Mouse (Mus musculus) C2C12 (cell line): ENCODE measurements around the gene Pkn3. TPM values are rescaled to one million over a fixed set of nuclear protein-coding genes. Genes with fewer than 3 reads are reported as not detected.
"Not testable (repeated sequence)": the region's sequence is repeated elsewhere in the genome, so short reads cannot be mapped to it uniquely, and the experiment has no call there.

Source experiments
- H3K27me3 ChIP-seq: one replicate; pipeline ENCODE4 v1.6.1; 2011; ENCODE audit not compliant: control insufficient read depth, insufficient read depth, insufficient read length
- H3K36me3 ChIP-seq: one replicate; pipeline ENCODE4 v1.6.1; 2011; ENCODE audit not compliant: control insufficient read depth, insufficient read depth
- H3K4me3 ChIP-seq: one replicate; pipeline ENCODE4 v1.5.1; 2011; ENCODE audit warnings: mild to moderate bottlenecking, control low read depth; ENCODE audit not compliant: poor library complexity, insufficient read depth, severe bottlenecking
- H3K79me2 ChIP-seq: one replicate; pipeline ENCODE4 v1.6.1; 2011; ENCODE audit not compliant: control insufficient read depth, insufficient read depth
- H3K79me3 ChIP-seq: one replicate; pipeline ENCODE4 v1.6.1; 2011; ENCODE audit warnings: low read depth, control low read depth
- H3ac ChIP-seq: one replicate; pipeline ENCODE3; 2011; ENCODE audit warnings: low read depth; ENCODE audit not compliant: control insufficient read depth, insufficient read length
- CEBPB ChIP-seq: IDR thresholded peaks from one replicate; pipeline ENCODE4 v1.6.1; 2011; ENCODE audit warnings: low read depth, mild to moderate bottlenecking, control low read depth, moderate library complexity
- CTCF ChIP-seq: IDR thresholded peaks from one replicate; pipeline ENCODE4 v1.5.1; 2011; ENCODE audit not compliant: control insufficient read depth, insufficient read depth, insufficient read length
- FOSL1 ChIP-seq: IDR thresholded peaks from one replicate; pipeline ENCODE4 v1.8.0; 2011; ENCODE audit warnings: mild to moderate bottlenecking, low read length; ENCODE audit not compliant: poor library complexity, insufficient read depth, severe bottlenecking
- MAX ChIP-seq: IDR thresholded peaks from one replicate; pipeline ENCODE4 v1.6.1; 2011; ENCODE audit warnings: mild to moderate bottlenecking, control low read depth
- MYOD1 ChIP-seq: IDR thresholded peaks from one replicate; pipeline ENCODE4 v1.6.1; 2011; ENCODE audit warnings: low read depth; ENCODE audit not compliant: control insufficient read depth, insufficient read length
- MYOG ChIP-seq: IDR thresholded peaks from one replicate; pipeline ENCODE4 v1.6.1; 2011; ENCODE audit not compliant: control insufficient read depth, insufficient read length; ENCODE audit errors: extremely low read depth
- USF1 ChIP-seq: IDR thresholded peaks from one replicate; pipeline ENCODE4 v1.6.1; 2011; ENCODE audit warnings: low read depth, mild to moderate bottlenecking, control low read depth, moderate library complexity
- polyA plus RNA-seq: library from polyadenylated mRNA; unstranded; fragments of >200 nt; fragmentation: generic; extraction: Trizol; gene quantifications from one replicate; pipeline ENCODE4 v1.2.1, GENCODE M21; 2012; ENCODE audit warnings: missing spikeins

The Pkn3 gene
- polyA plus RNA-seq, 1 experiment, result 5.5 TPM

DNA sequence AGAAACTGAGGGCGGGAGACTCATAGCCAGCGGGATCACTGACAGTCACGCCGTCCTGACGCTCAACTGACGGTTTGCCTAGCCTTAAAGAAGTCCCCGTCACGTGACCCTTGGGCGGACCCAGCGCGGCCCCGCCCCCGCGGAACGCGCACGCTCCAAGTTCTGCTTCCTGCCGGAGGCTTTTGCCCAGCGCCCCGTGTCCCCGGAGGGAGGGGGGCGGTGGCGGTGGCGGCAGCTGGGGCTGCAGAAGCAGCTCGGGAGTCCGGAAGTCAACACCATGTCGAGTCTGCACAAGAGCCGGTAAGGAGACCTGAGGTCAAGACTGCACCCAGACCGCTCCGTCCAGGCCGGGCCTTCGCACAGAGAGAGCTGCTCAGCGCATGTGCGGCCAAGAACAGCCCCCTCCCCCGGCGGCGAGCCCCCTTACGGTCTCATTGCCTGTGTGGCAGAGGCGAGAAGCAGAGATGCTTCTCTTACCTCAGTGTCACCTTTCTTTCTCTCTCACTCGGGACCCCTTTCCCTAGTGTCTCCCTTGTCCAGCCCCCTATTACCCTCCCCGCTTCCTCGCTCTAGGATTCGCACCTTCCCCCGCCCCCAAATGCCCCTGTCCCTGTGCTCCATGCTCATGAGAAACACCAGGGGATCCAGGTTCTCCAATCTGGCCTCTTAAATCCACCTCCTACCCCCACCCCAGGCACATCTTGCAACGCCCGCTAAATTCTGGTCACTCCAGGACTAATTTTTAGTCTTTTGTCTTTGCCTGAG lies 56.3 kb downstream of the Pkn3 start, which contains the start of gene Tbc1d13:
Gene Tbc1d13 (plus strand): TSS at position 134 of the 765 bp plus-strand sequence.
- Histone ChIP-seq H3K4me3 (peak within 1 kb of the TSS; percentile 92), H3K79me3 (peaks cover 4% of the 10 kb centered on the region), H3ac (peak within 1 kb of the TSS; percentile 95), H3K27me3 (no peaks in the 10 kb centered on the region), H3K36me3 (peaks cover 20% of the 10 kb centered on the region), H3K79me2 (peaks cover 36% of the 10 kb centered on the region)
- TF ChIP-seq CEBPB (no peak), FOSL1 (no peak), USF1 (peak; percentile 100), MYOG (no peak), CTCF (no peak), MYOD1 (no peak), MAX (peak; percentile 85)

DNA sequence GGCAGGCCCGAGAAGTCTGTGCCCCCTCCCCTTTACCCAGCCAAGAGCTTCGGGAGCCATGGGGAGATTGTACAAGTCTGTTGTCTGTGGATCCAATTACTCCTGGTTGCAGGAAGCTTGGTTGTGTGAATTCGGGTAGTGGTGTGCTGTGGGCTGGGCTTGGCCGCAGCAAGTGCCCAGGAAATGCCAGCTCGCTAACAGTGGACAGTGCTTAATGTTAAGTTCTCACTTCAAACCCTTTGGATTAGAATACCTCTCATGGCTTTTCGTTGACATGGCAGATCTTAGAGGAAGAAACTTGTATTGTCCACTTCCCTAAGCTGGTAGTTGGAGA lies 56.9 kb downstream of the Pkn3 start:
- peaks cover 20% of the 10 kb centered on the region for H3K36me3 ChIP-seq
- no peak for TF ChIP-seq MYOG
- no peak for TF ChIP-seq USF1
- TF ChIP-seq FOSL1, result no peak
- TF ChIP-seq MYOD1, result no peak
- TF ChIP-seq CEBPB, result no peak
- no peak for TF ChIP-seq CTCF
- TF ChIP-seq MAX, result no peak
- no peaks in the 10 kb centered on the region for H3K27me3 ChIP-seq
- peaks cover 4% of the 10 kb centered on the region for H3K79me3 ChIP-seq
- H3ac ChIP-seq, result peak overlapping the region; percentile 95
- peaks cover 36% of the 10 kb centered on the region for H3K79me2 ChIP-seq
- H3K4me3 ChIP-seq, result peak overlapping the region; percentile 92

DNA sequence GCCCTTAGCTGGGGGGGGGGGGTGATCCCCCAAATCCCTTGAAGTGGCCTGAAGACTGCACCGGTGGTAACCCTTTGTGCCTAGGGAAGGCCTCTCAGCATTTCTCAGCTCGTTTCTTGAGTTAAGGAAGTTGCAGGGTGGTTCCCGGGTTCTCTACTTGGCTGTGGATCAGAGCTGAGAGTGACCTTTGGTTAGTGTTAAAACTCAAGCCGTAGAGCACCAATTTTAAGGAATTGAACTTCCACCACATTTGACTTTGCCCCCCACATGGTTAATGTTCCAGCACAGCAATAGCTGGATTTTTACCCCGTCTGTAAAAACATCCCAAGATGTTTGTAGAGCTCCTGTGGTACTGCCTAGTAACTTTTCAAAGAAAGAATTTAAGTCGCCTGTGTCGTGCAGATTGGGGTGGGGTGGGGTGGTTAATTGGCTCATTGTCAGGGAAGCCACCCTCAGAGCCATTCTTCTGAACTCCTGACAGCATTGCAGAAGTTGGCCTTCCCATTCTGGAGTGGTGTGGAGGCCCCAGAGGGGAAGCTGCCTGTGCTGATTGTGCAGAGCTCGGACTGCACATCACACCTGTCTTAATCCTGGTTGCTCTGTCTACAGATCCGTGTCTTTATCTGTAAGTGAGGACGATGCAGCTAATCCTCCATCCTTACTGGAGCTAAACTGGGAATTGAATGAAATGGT lies 57.6 kb downstream of the Pkn3 start:
- no peaks in the 10 kb centered on the region for H3K27me3 ChIP-seq
- peaks cover 4% of the 10 kb centered on the region for H3K79me3 ChIP-seq
- TF ChIP-seq MYOG (no peak), CTCF (no peak), MAX (no peak), FOSL1 (no peak), USF1 (no peak), MYOD1 (no peak), CEBPB (no peak)
- H3K36me3 ChIP-seq, result peaks cover 22% of the 10 kb centered on the region
- peaks cover 36% of the 10 kb centered on the region for H3K79me2 ChIP-seq
- H3ac ChIP-seq, result no peak overlapping the region
- peak overlapping the region; percentile 92 for H3K4me3 ChIP-seq

DNA sequence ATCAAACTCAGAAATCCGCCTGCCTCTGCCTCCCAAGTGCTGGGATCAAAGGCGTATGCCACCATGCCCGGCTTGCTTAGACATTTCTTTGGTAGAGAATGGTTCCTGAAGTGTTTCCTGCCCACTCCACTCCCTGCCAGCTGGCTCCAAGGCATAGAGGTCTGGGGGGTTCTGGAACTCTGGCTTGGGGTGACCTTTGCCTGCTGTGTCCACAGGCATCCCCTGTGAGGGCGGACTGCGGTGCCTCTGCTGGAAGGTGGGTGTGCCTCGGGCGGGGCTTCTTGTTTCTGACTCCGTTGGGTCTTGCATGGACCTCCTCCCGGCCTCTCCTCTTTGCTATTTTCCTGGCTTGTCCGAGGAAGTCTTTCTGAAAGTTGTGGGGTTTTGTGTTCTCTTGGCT lies 59.0 kb downstream of the Pkn3 start:
- Histone ChIP-seq H3K79me2 (peaks cover 36% of the 10 kb centered on the region), H3ac (no peak overlapping the region), H3K4me3 (no peak overlapping the region), H3K27me3 (no peaks in the 10 kb centered on the region), H3K36me3 (peaks cover 36% of the 10 kb centered on the region), H3K79me3 (peaks cover 4% of the 10 kb centered on the region)
- TF ChIP-seq CTCF (no peak), MYOD1 (no peak), MYOG (no peak), FOSL1 (no peak), USF1 (no peak), MAX (no peak), CEBPB (no peak)

DNA sequence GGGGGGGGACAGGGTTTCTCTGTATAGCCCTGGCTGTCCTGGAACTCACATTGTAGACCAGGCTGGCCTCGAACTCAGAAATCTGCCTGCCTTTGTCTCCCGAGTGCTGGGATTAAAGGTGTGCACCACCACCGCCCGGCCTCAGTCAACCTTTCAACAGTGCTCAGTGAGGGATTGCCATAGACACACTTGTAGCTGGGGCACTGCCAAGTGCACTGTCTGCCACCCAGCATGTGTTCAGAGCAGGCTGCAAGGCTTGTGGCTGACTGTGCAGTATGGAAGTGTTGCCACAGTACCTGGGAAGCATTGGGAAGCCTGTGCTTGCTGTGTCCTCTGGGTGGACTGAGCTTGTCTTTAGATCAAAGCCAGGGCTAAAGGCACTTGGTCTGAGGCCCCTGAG lies 62.5 kb downstream of the Pkn3 start:
- not testable (repeated sequence) for H3K27me3 ChIP-seq, H3ac ChIP-seq, H3K79me3 ChIP-seq, H3K4me3 ChIP-seq
- Histone ChIP-seq H3K79me2 (peaks cover 22% of the 10 kb centered on the region), H3K36me3 (peaks cover 53% of the 10 kb centered on the region)

Other genes starting within 250 kb of the Pkn3 start
- 3.3 TPM for gene Cercam, start 208.5 kb upstream of the Pkn3 start, polyA plus RNA-seq
- gene Odf2, start 188.5 kb upstream of the Pkn3 start, polyA plus RNA-seq, result 31.3 TPM
- 30.2 TPM for gene Gle1, start 142.3 kb upstream of the Pkn3 start, polyA plus RNA-seq
- 93.4 TPM for gene Sptan1, start 112.1 kb upstream of the Pkn3 start, polyA plus RNA-seq
- 16.4 TPM for gene Wdr34, start 28.8 kb upstream of the Pkn3 start, polyA plus RNA-seq
- gene Set, start 20.3 kb upstream of the Pkn3 start, polyA plus RNA-seq, result 312 TPM
- 31.5 TPM for gene Zdhhc12, start 16.0 kb downstream of the Pkn3 start, polyA plus RNA-seq
- gene Zer1, start 46.9 kb downstream of the Pkn3 start, polyA plus RNA-seq, result 7.2 TPM
- gene Tbc1d13, start 56.1 kb downstream of the Pkn3 start, polyA plus RNA-seq, result 25.3 TPM
- gene Endog, start 93.8 kb downstream of the Pkn3 start, polyA plus RNA-seq, result 16.1 TPM
- 33.4 TPM for gene Spout1, start 100.8 kb downstream of the Pkn3 start, polyA plus RNA-seq
- gene Kyat1, start 128.2 kb downstream of the Pkn3 start, polyA plus RNA-seq, result 2.7 TPM
- gene Lrrc8a, start 160.0 kb downstream of the Pkn3 start, polyA plus RNA-seq, result 20.6 TPM
- 0.01 TPM for gene Gm28035, start 162.9 kb downstream of the Pkn3 start, polyA plus RNA-seq
- gene Phyhd1, start 188.5 kb downstream of the Pkn3 start, polyA plus RNA-seq, result 1.4 TPM
- 0.16 TPM for gene Gm28038, start 203.4 kb downstream of the Pkn3 start, polyA plus RNA-seq
- 28.3 TPM for gene Dolk, start 208.7 kb downstream of the Pkn3 start, polyA plus RNA-seq
- gene Nup188, start 208.7 kb downstream of the Pkn3 start, polyA plus RNA-seq, result 54.6 TPM